Mouse (Mus musculus) thymus, adult 2 months (tissue): ENCODE measurements around the gene Uhrf2.

Experiments
- CTCF ChIP-seq: fragments of 200-500 bp; IDR thresholded peaks from 2 replicates; pipeline ENCODE4 v1.5.1; 2012; ENCODE audit warnings: mild to moderate bottlenecking, control low read depth, low read length, moderate library complexity, borderline replicate concordance; ENCODE audit not compliant: control insufficient read depth, poor library complexity, insufficient read depth; ENCODE audit errors: extremely low read depth
- POLR2A ChIP-seq: fragments of 200-500 bp; IDR thresholded peaks from 2 replicates; pipeline ENCODE4 v1.6.1; 2012; ENCODE audit warnings: mild to moderate bottlenecking, low read length, control low read depth, moderate library complexity; ENCODE audit not compliant: control insufficient read depth, poor library complexity, insufficient read depth; ENCODE audit errors: extremely low read depth

DNA sequence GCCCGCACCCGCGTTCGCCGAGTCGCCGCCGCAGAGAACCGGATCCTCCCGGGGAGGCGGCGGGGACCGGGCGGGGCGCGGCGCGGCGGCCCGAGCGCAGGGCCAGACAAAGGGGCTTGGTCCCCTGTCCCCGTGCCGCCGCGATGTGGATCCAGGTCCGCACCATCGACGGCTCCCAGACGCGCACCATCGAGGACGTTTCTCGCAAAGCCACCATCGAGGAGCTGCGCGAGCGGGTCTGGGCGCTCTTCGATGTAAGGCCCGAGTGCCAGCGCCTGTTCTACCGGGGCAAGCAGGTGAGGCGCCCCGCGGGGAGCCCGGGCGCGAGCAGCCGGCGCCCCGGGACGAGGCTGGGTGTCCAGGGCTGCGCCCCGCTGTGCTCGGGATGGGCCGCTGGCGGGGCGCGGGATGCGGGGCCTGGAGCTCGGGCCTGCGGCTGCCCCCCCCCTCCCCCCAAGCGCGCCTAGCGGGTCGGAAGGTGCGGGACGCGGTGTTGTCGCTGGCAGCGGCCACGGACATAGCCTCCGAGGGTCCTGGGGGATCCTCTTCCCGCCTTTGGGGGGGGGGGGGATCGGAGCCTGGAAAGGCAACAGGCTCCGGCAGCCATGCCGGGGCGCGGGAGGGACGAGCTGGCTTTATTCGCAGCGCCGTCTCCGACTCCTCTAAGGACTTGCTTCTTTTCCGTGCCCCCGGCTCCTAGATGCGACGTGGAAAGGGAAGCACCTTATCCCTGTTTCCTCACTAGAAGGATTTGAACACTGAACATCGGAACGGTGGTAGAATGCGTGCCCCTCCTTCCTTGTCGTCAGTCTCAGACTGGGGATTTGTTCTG lies 539 bp downstream of the Uhrf2 start:
- TF ChIP-seq CTCF (no peak), POLR2A (no peak)
